Mouse (Mus musculus) cerebellum, postnatal 25 days (tissue): Measurements from ENCODE around the gene Large2.

Source experiments
- DNase-seq, 2 experiments: peaks; one replicate each; pipeline ENCODE4 v3.0.0; 2021; ENCODE audit warnings: mixed read lengths in 2 of 2

Large2 gene

GRCm38 (mm10) chr2:92326221-92326620, 48.4 kb downstream of the Large2 start:
- no peak for DNase-seq

- no peak for DNase-seq
These were observed 49.0 kb downstream of the Large2 start for GRCm38 (mm10) chr2:92325676-92326075.

- peak; percentile 31 to 52 for DNase-seq
These were observed 52.0 kb downstream of the Large2 start for GRCm38 (mm10) chr2:92322669-92323068.

- DNase-seq = no peak
These were observed 57.4 kb downstream of the Large2 start for GRCm38 (mm10) chr2:92317228-92317627.

GRCm38 (mm10) chr2:92316652-92317051, 58.0 kb downstream of the Large2 start:
- peak in 1 of 2 experiments; percentile 29 for DNase-seq
